Mouse (Mus musculus): ENCODE measurements around the gene Lce3f. TPM values are rescaled to one million over a fixed set of nuclear protein-coding genes. Genes with fewer than 3 reads are reported as not detected.

Lce3f gene
- polyA plus RNA-seq (2014; fragmentation: Nextera tagmentation; extraction: Ambion mirVana) = not detected in 2 replicates

DNA sequence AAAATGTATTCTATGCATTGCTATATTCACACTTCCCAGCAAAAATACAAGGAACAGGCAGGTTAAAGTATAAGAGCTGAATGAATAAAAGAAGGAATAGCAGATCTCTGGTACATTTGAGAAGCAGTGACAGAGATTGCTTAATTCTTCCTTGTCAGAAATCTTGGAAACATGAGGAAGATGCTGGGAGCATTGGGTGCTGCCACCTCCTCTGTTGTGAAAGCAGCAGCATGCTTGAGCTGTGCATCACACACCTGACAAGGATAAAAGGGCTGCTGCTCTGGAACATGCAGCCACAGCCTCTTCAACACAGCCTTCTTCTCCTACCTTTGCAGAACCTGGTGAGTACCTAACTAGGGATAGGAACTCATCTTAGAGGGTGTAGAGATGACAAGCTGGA, at the start of gene Lce3f:
TSS of gene Lce3f (plus strand) at position 301 of the 400 bp plus-strand sequence.
- ATAC-seq (ENCODE audit: insufficient number of reproducible peaks, insufficient read depth, low FRiP score, low read depth) = no peak
- no peak within 1 kb of the TSS for H3K4me3 ChIP-seq (ENCODE audit: control insufficient read depth in 1 of 2, insufficient read depth in 1 of 2, low read depth in 1 of 2, low read length in 2 of 2)
- H3K27me3 ChIP-seq (ENCODE audit: control insufficient read depth, insufficient read depth, low read length) = peaks cover 4% of the 10 kb centered on the region; the same call in 1 of the 2 replicates
- no peaks in the 10 kb centered on the region for H3K4me1 ChIP-seq (ENCODE audit: control insufficient read depth in 2 of 2, insufficient read depth in 2 of 2, low read length in 2 of 2)
- H3K9ac ChIP-seq (ENCODE audit: low read length) = no peak within 1 kb of the TSS
- no peaks in the 10 kb centered on the region for H3K9me3 ChIP-seq (ENCODE audit: control insufficient read depth, low read length)
- no peak within 1 kb of the TSS for H3K4me2 ChIP-seq (ENCODE audit: low read length)
- H3K36me3 ChIP-seq (ENCODE audit: control insufficient read depth, insufficient read depth, low read length) = no peaks in the 10 kb centered on the region
- no peak within 1 kb of the TSS for H3K27ac ChIP-seq (replicated peaks in 1 of 2; ENCODE audit: control insufficient read depth in 1 of 2, insufficient read depth in 1 of 2, low read depth in 2 of 2, low read length in 2 of 2)

DNA sequence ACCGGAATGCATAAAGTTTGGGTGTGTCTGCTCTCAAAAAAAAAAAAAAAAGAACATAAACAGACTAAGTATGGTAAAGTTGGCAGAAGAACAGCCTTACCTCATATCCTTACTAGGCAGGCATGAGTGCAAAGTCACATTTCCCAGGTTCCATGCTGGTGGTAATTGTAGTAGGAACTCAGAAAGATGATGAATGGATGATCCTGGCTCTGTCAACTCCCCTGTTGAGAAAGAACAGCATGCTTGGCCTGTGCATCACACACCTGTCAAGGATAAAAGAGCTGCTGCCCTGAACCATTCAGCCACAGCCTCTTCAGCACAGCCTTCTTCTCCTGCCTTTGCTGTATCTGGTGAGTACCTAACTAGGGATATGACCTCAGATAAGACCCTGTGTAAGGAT, 47.8 kb upstream of the Lce3f start, which contains the start of gene Lce3c:
TSS of gene Lce3c (plus strand) at position 301 of the 400 bp plus-strand sequence.
- H3K4me1 ChIP-seq (ENCODE audit: control insufficient read depth in 2 of 2, insufficient read depth in 2 of 2, low read length in 2 of 2) = no peaks in the 10 kb centered on the region
- WGBS = 77% methylated on average over 1 of the region's 1 CpGs
- H3K27ac ChIP-seq (replicated peaks in 1 of 2; ENCODE audit: control insufficient read depth in 1 of 2, insufficient read depth in 1 of 2, low read depth in 2 of 2, low read length in 2 of 2) = no peak within 1 kb of the TSS
- H3K4me2 ChIP-seq (ENCODE audit: low read length) = no peak within 1 kb of the TSS
- H3K9me3 ChIP-seq (ENCODE audit: control insufficient read depth, low read length) = no peaks in the 10 kb centered on the region
- H3K4me3 ChIP-seq (ENCODE audit: control insufficient read depth in 1 of 2, insufficient read depth in 1 of 2, low read depth in 1 of 2, low read length in 2 of 2) = no peak within 1 kb of the TSS
- H3K36me3 ChIP-seq (ENCODE audit: control insufficient read depth, insufficient read depth, low read length) = no peaks in the 10 kb centered on the region
- H3K9ac ChIP-seq (ENCODE audit: low read length) = no peak within 1 kb of the TSS
- no peak for ATAC-seq (ENCODE audit: insufficient number of reproducible peaks, insufficient read depth, low FRiP score, low read depth)
- H3K27me3 ChIP-seq (ENCODE audit: control insufficient read depth, insufficient read depth, low read length) = no peaks in the 10 kb centered on the region

DNA sequence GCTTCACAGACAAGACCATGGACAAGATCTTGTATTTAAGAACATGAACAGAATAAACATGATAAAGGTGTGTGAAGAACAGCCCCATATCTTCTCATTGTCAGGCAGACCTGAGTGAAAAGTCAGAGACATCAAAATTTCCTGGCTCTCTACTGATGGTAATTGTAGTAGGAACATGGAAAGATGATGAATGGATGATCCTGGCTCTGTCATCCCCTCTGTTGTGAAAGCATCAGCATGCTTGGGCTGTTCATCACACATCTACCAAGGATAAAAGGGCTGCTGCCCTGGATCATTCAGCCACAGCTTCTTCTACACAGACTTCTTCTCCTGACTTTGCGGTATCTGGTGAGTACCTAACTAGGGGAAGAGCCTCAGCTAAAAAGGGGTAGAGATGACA, 34.9 kb upstream of the Lce3f start, which contains the start of gene Lce3d:
TSS of gene Lce3d (plus strand) at position 301 of the 400 bp plus-strand sequence.
- H3K4me2 ChIP-seq (ENCODE audit: low read length) = no peak within 1 kb of the TSS
- no peaks in the 10 kb centered on the region for H3K36me3 ChIP-seq (ENCODE audit: control insufficient read depth, insufficient read depth, low read length)
- H3K4me1 ChIP-seq (ENCODE audit: control insufficient read depth in 2 of 2, insufficient read depth in 2 of 2, low read length in 2 of 2) = no peaks in the 10 kb centered on the region
- ATAC-seq (ENCODE audit: insufficient number of reproducible peaks, insufficient read depth, low FRiP score, low read depth) = no peak
- WGBS = 82% methylated on average over 1 of the region's 1 CpGs
- H3K9me3 ChIP-seq (ENCODE audit: control insufficient read depth, low read length) = no peaks in the 10 kb centered on the region
- H3K27ac ChIP-seq (replicated peaks in 1 of 2; ENCODE audit: control insufficient read depth in 1 of 2, insufficient read depth in 1 of 2, low read depth in 2 of 2, low read length in 2 of 2) = no peak within 1 kb of the TSS
- no peak within 1 kb of the TSS for H3K4me3 ChIP-seq (ENCODE audit: control insufficient read depth in 1 of 2, insufficient read depth in 1 of 2, low read depth in 1 of 2, low read length in 2 of 2)
- no peak within 1 kb of the TSS for H3K9ac ChIP-seq (ENCODE audit: low read length)
- H3K27me3 ChIP-seq (ENCODE audit: control insufficient read depth, insufficient read depth, low read length) = no peaks in the 10 kb centered on the region

DNA sequence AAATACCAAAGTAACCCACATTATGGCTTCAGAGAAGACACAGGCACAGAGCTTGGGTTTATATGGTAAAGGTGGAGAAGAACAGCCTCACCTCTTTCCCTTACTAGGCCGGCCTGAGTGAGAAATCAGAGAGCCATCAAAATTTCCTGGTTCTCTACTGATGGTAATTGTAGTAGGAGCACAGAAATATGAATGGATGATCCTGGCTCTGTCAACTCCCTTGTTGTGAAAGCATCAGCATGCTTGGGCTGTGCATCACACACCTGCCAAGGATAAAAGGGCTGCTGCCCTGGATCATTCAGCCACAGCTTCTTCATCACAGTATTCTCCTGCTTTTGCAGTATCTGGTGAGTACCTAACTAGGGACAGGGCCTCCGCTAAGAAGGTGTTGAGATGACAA, 25.3 kb upstream of the Lce3f start, which contains the start of gene Lce3e:
TSS of gene Lce3e (plus strand) at position 301 of the 400 bp plus-strand sequence.
- no peaks in the 10 kb centered on the region for H3K27me3 ChIP-seq (ENCODE audit: control insufficient read depth, insufficient read depth, low read length)

DNA sequence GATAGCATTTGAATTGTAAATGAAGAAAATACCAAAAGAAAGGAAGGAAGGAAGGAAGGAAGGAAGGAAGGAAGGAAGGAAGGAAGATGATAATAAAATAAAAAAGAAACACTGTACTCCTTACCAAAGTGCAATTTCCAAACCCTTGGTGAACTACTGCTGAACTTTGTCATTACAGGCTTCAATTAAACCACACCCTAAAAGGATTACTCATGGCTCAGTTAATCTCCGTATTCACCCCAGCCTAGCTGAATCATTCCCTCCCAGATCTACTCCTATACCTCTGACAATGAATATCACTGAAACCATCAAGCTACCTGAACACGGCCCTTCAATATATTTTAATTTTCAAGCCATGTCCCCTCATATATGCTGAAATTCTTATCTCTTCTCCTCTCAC, 13.5 kb upstream of the Lce3f start:
- H3K4me3 ChIP-seq (ENCODE audit: control insufficient read depth in 1 of 2, insufficient read depth in 1 of 2, low read depth in 1 of 2, low read length in 2 of 2) = no peak overlapping the region
- H3K9ac ChIP-seq (ENCODE audit: low read length) = no peak overlapping the region
- H3K27ac ChIP-seq (replicated peaks in 1 of 2; ENCODE audit: control insufficient read depth in 1 of 2, insufficient read depth in 1 of 2, low read depth in 2 of 2, low read length in 2 of 2) = no peak overlapping the region
- no peaks in the 10 kb centered on the region for H3K4me1 ChIP-seq (ENCODE audit: control insufficient read depth in 2 of 2, insufficient read depth in 2 of 2, low read length in 2 of 2)
- no peak for ATAC-seq (ENCODE audit: insufficient number of reproducible peaks, insufficient read depth, low FRiP score, low read depth)
- H3K27me3 ChIP-seq (ENCODE audit: control insufficient read depth, insufficient read depth, low read length) = no peaks in the 10 kb centered on the region
- H3K36me3 ChIP-seq (ENCODE audit: control insufficient read depth, insufficient read depth, low read length) = no peaks in the 10 kb centered on the region
- H3K4me2 ChIP-seq (ENCODE audit: low read length) = no peak overlapping the region
- no peaks in the 10 kb centered on the region for H3K9me3 ChIP-seq (ENCODE audit: control insufficient read depth, low read length)
- 64% methylated on average over 2 of the region's 2 CpGs for WGBS

More for the DNA sequence above, 25.3 kb upstream of the Lce3f start, which contains the start of gene Lce3e:
- Histone ChIP-seq H3K9ac (ENCODE audit: low read length) (no peak within 1 kb of the TSS), H3K4me2 (ENCODE audit: low read length) (no peak within 1 kb of the TSS), H3K4me3 (ENCODE audit: control insufficient read depth in 1 of 2, insufficient read depth in 1 of 2, low read depth in 1 of 2, low read length in 2 of 2) (no peak within 1 kb of the TSS), H3K27ac (replicated peaks in 1 of 2; ENCODE audit: control insufficient read depth in 1 of 2, insufficient read depth in 1 of 2, low read depth in 2 of 2, low read length in 2 of 2) (no peak within 1 kb of the TSS), H3K36me3 (ENCODE audit: control insufficient read depth, insufficient read depth, low read length) (no peaks in the 10 kb centered on the region), H3K4me1 (ENCODE audit: control insufficient read depth in 2 of 2, insufficient read depth in 2 of 2, low read length in 2 of 2) (no peaks in the 10 kb centered on the region), H3K9me3 (ENCODE audit: control insufficient read depth, low read length) (no peaks in the 10 kb centered on the region)
- WGBS = 72% methylated on average over 2 of the region's 2 CpGs
- ATAC-seq (ENCODE audit: insufficient number of reproducible peaks, insufficient read depth, low FRiP score, low read depth) = no peak

DNA sequence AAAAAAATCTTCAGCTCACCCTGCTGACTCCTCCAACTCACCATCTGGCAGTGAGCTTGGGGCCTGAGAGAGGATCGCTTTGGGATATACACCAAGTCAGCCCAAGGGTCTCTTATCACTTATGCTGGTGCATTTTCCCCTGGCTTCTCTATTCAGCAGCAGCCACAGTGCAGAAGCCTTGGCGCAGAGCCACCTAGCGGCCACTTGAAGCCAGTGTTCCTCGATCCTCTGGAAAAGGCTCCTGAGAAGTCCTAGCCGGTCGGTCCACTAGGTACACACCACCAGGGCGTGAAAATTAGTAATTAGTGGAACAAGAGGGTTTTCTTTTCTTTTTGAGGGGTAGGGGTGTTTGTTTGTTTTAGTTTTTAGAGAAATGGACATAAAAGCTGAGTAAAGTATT, 6.7 kb downstream of the Lce3f start:
- ATAC-seq (ENCODE audit: insufficient number of reproducible peaks, insufficient read depth, low FRiP score, low read depth) = no peak
- WGBS = 8% methylated on average over 7 of the region's 7 CpGs

DNA sequence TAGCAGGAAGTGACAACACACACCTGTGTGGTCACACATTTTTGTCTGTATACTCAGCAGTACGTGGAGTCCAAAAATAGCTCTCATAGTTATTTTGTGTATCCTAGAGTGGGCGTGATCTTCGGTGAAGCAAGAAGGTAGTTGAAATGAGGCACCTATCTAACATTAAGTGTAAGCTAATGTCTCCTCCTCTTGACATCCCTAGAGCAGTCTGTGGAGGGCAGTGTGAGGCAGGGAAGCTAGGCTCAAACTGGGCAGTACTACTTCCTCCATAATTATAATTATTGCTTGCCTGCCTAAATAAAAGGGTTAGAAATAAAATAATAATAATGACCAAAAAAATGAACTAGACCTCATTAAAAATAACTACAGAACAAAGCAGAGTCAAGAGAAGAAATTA, 8.6 kb downstream of the Lce3f start:
- no peaks in the 10 kb centered on the region for H3K4me1 ChIP-seq (ENCODE audit: control insufficient read depth in 2 of 2, insufficient read depth in 2 of 2, low read length in 2 of 2)
- 53% methylated on average over 3 of the region's 3 CpGs for WGBS

More for the DNA sequence above, 6.7 kb downstream of the Lce3f start:
- H3K4me2 ChIP-seq (ENCODE audit: low read length) = no peak overlapping the region
- H3K36me3 ChIP-seq (ENCODE audit: control insufficient read depth, insufficient read depth, low read length) = no peaks in the 10 kb centered on the region
- no peak overlapping the region for H3K27ac ChIP-seq (replicated peaks in 1 of 2; ENCODE audit: control insufficient read depth in 1 of 2, insufficient read depth in 1 of 2, low read depth in 2 of 2, low read length in 2 of 2)
- no peak overlapping the region for H3K9ac ChIP-seq (ENCODE audit: low read length)
- H3K4me1 ChIP-seq (ENCODE audit: control insufficient read depth in 2 of 2, insufficient read depth in 2 of 2, low read length in 2 of 2) = no peaks in the 10 kb centered on the region
- no peaks in the 10 kb centered on the region for H3K27me3 ChIP-seq (ENCODE audit: control insufficient read depth, insufficient read depth, low read length)
- H3K4me3 ChIP-seq (ENCODE audit: control insufficient read depth in 1 of 2, insufficient read depth in 1 of 2, low read depth in 1 of 2, low read length in 2 of 2) = no peak overlapping the region
- H3K9me3 ChIP-seq (ENCODE audit: control insufficient read depth, low read length) = no peaks in the 10 kb centered on the region

DNA sequence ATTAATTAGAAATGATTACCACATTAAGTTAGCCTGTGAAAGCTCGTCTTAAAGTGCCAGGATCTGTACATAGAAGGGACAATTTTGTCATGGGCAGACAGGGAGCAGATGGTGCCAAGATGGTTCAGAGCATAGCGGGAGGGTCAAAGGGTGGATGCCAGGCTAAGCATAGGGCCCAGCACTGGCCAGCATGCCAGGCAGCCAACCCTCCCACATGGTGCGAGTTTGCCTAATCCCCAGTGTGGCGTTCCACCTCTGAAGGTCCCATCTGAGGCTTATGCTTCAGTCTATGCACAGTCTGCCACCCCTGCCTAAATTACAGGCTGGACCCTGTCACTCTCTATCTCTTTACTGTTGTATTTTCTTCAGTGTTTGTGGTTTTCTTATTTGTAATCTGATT, 10.8 kb downstream of the Lce3f start:
- Histone ChIP-seq H3K27ac (replicated peaks in 1 of 2; ENCODE audit: control insufficient read depth in 1 of 2, insufficient read depth in 1 of 2, low read depth in 2 of 2, low read length in 2 of 2) (no peak overlapping the region), H3K36me3 (ENCODE audit: control insufficient read depth, insufficient read depth, low read length) (no peaks in the 10 kb centered on the region), H3K4me1 (ENCODE audit: control insufficient read depth in 2 of 2, insufficient read depth in 2 of 2, low read length in 2 of 2) (no peaks in the 10 kb centered on the region), H3K9me3 (ENCODE audit: control insufficient read depth, low read length) (no peaks in the 10 kb centered on the region), H3K27me3 (ENCODE audit: control insufficient read depth, insufficient read depth, low read length) (no peaks in the 10 kb centered on the region), H3K4me2 (ENCODE audit: low read length) (no peak overlapping the region), H3K9ac (ENCODE audit: low read length) (no peak overlapping the region), H3K4me3 (ENCODE audit: control insufficient read depth in 1 of 2, insufficient read depth in 1 of 2, low read depth in 1 of 2, low read length in 2 of 2) (no peak overlapping the region)
- 69% methylated on average over 4 of the region's 4 CpGs for whole genome bisulfite sequencing
- ATAC-seq (ENCODE audit: insufficient number of reproducible peaks, insufficient read depth, low FRiP score, low read depth) = no peak

More for the DNA sequence above, 8.6 kb downstream of the Lce3f start:
- Histone ChIP-seq H3K4me2 (ENCODE audit: low read length) (no peak overlapping the region), H3K27ac (replicated peaks in 1 of 2; ENCODE audit: control insufficient read depth in 1 of 2, insufficient read depth in 1 of 2, low read depth in 2 of 2, low read length in 2 of 2) (no peak overlapping the region), H3K9ac (ENCODE audit: low read length) (no peak overlapping the region), H3K9me3 (ENCODE audit: control insufficient read depth, low read length) (no peaks in the 10 kb centered on the region), H3K36me3 (ENCODE audit: control insufficient read depth, insufficient read depth, low read length) (no peaks in the 10 kb centered on the region), H3K4me3 (ENCODE audit: control insufficient read depth in 1 of 2, insufficient read depth in 1 of 2, low read depth in 1 of 2, low read length in 2 of 2) (no peak overlapping the region), H3K27me3 (ENCODE audit: control insufficient read depth, insufficient read depth, low read length) (no peaks in the 10 kb centered on the region)
- no peak for ATAC-seq (ENCODE audit: insufficient number of reproducible peaks, insufficient read depth, low FRiP score, low read depth)
